Mouse (Mus musculus) liver, embryonic 14.5 days (tissue): ENCODE measurements around the gene Speg.

ENCODE experiments used
- CTCF ChIP-seq: IDR thresholded peaks from 2 replicates; pipeline ENCODE4 v1.5.1; 2016; ENCODE audit warnings: antibody characterized with exemption, low read depth, control low read depth
- EP300 ChIP-seq: IDR thresholded peaks from 2 replicates; pipeline ENCODE4 v1.6.1; 2016; ENCODE audit warnings: antibody characterized with exemption, low read depth

- TF ChIP-seq EP300 = no peak
- TF ChIP-seq CTCF = no peak
Measured at GRCm38 (mm10) chr1:75361123-75361522, 14.0 kb upstream of the Speg start.
